Mouse (Mus musculus) bone marrow macrophage, adult 2 months (primary cell): ENCODE results near the gene Fkbp14. TPM values are rescaled to one million over a fixed set of nuclear protein-coding genes. Genes with fewer than 3 reads are reported as not detected.

Experiments
- H3K27ac ChIP-seq: 2 replicates; pipeline ENCODE4 v1.5.1; 2012; ENCODE audit warnings: low read depth, low read length; ENCODE audit not compliant: insufficient read depth
- H3K4me1 ChIP-seq: 2 replicates; pipeline ENCODE4 v1.6.1; 2012; ENCODE audit warnings: low read length; ENCODE audit not compliant: control insufficient read depth, insufficient read depth
- H3K4me3 ChIP-seq: 2 replicates; pipeline ENCODE4 v1.5.1; 2012; ENCODE audit warnings: mild to moderate bottlenecking, low read length, moderate library complexity; ENCODE audit not compliant: insufficient read depth
- CTCF ChIP-seq: IDR thresholded peaks from 2 replicates; pipeline ENCODE4 v1.5.1; 2012; ENCODE audit warnings: low read depth, mild to moderate bottlenecking, low read length, moderate library complexity
- POLR2A ChIP-seq: IDR thresholded peaks from 2 replicates; pipeline ENCODE4 v1.6.1; 2012; ENCODE audit warnings: mild to moderate bottlenecking, low read depth, low read length, borderline replicate concordance
- polyA plus RNA-seq: library from polyadenylated mRNA; stranded (reverse); fragments of >200 nt; gene quantifications from 2 replicates; pipeline ENCODE4 v1.2.4, GENCODE M21; 2012; ENCODE audit not compliant: missing spikeins, insufficient read depth, insufficient read length

Fkbp14 gene
- 0.72 and 1.5 TPM in 2 replicates for polyA plus RNA-seq

GRCm38 (mm10) chr6:54597208-54597607, at the start of gene Fkbp14:
TSS of gene Fkbp14 (minus strand) at chr6:54597308.
- Histone ChIP-seq H3K4me3 (no peak within 1 kb of the TSS), H3K4me1 (no peaks in the 10 kb centered on the region)

GRCm38 (mm10) chr6:54643181-54643580, 46.1 kb upstream of the Fkbp14 start:
- Histone ChIP-seq H3K4me3 (no peak overlapping the region), H3K27ac (no peak overlapping the region), H3K4me1 (peaks cover 9% of the 10 kb centered on the region)
- TF ChIP-seq POLR2A (no peak), CTCF (no peak)

More at GRCm38 (mm10) chr6:54597208-54597607, at the start of gene Fkbp14:
- no peak within 1 kb of the TSS for H3K27ac ChIP-seq
- no peak for TF ChIP-seq CTCF
- TF ChIP-seq POLR2A: no peak

GRCm38 (mm10) chr6:54641953-54642352, 44.8 kb upstream of the Fkbp14 start:
- Histone ChIP-seq H3K27ac (no peak overlapping the region), H3K4me3 (no peak overlapping the region), H3K4me1 (peaks cover 9% of the 10 kb centered on the region)
- no peak for TF ChIP-seq POLR2A
- TF ChIP-seq CTCF: no peak

- Histone ChIP-seq H3K27ac (no peak overlapping the region), H3K4me1 (peaks cover 13% of the 10 kb centered on the region), H3K4me3 (no peak overlapping the region)
- TF ChIP-seq POLR2A (no peak), CTCF (no peak)
Measured at GRCm38 (mm10) chr6:54639877-54640276, 42.8 kb upstream of the Fkbp14 start.

GRCm38 (mm10) chr6:54631462-54631861, 34.4 kb upstream of the Fkbp14 start:
- Histone ChIP-seq H3K4me1 (peaks cover 2% of the 10 kb centered on the region; the same call in 1 of the 2 replicates), H3K27ac (no peak overlapping the region), H3K4me3 (no peak overlapping the region)
- no peak for TF ChIP-seq CTCF

GRCm38 (mm10) chr6:54629734-54630133, 32.6 kb upstream of the Fkbp14 start:
- no peaks in the 10 kb centered on the region for H3K4me1 ChIP-seq
- TF ChIP-seq POLR2A: no peak
- no peak for TF ChIP-seq CTCF
- no peak overlapping the region for H3K4me3 ChIP-seq
- H3K27ac ChIP-seq: no peak overlapping the region

- Histone ChIP-seq H3K27ac (no peak overlapping the region), H3K4me1 (no peaks in the 10 kb centered on the region), H3K4me3 (no peak overlapping the region)
- TF ChIP-seq CTCF: no peak
- TF ChIP-seq POLR2A: no peak
Measured at GRCm38 (mm10) chr6:54628381-54628780, 31.3 kb upstream of the Fkbp14 start.

- Histone ChIP-seq H3K27ac (peak overlapping the region; percentile 44), H3K4me3 (no peak overlapping the region), H3K4me1 (peaks cover 22% of the 10 kb centered on the region)
- TF ChIP-seq POLR2A: no peak
- no peak for TF ChIP-seq CTCF
Measured at GRCm38 (mm10) chr6:54620357-54620756, 23.2 kb upstream of the Fkbp14 start.

GRCm38 (mm10) chr6:54619530-54619929, 22.4 kb upstream of the Fkbp14 start:
- no peak for TF ChIP-seq POLR2A
- TF ChIP-seq CTCF: no peak
- Histone ChIP-seq H3K4me1 (peaks cover 22% of the 10 kb centered on the region), H3K4me3 (no peak overlapping the region), H3K27ac (no peak overlapping the region; the same call in 1 of the 2 replicates)

- Histone ChIP-seq H3K4me1 (peaks cover 22% of the 10 kb centered on the region), H3K4me3 (no peak overlapping the region), H3K27ac (no peak overlapping the region)
- TF ChIP-seq POLR2A: no peak
- no peak for TF ChIP-seq CTCF
Measured at GRCm38 (mm10) chr6:54617363-54617762, 20.3 kb upstream of the Fkbp14 start.

GRCm38 (mm10) chr6:54606241-54606640, 9.1 kb upstream of the Fkbp14 start:
- TF ChIP-seq CTCF (no peak), POLR2A (no peak)
- no peaks in the 10 kb centered on the region for H3K4me1 ChIP-seq

More at GRCm38 (mm10) chr6:54606241-54606640, 9.1 kb upstream of the Fkbp14 start:
- Histone ChIP-seq H3K4me3 (no peak overlapping the region), H3K27ac (no peak overlapping the region)
